Mouse (Mus musculus) cerebellum, adult (tissue): Measurements from ENCODE around the gene Gm10842.
A peak's percentile ranks its signal among the peaks of the same experiment; 100 is the strongest.

Experiments used
- ATAC-seq: cut with Nextera tagmentation; 2 replicates; pipeline ENCODE4 v1.9.2; 2017; ENCODE audit warnings: mild to moderate bottlenecking, moderate library complexity, mixed read lengths; ENCODE audit not compliant: insufficient number of reproducible peaks, low FRiP score, low TSS enrichment

Gene Gm10842

DNA sequence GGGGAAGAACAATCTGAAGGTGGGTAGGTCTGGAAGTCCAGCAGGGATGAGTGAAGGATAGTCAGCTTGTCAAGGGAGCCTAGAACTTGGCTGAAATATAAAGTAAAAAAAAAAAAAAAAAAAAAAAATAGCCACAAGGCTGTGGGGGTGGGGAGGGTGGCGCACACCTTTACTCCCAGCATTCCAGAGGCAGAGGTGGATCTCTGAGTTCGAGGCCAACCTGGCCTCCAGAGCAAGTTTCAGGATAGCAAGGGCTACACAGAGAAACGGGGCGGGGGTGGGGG, 5.3 kb downstream of the Gm10842 start:
- ATAC-seq, result no peak

DNA sequence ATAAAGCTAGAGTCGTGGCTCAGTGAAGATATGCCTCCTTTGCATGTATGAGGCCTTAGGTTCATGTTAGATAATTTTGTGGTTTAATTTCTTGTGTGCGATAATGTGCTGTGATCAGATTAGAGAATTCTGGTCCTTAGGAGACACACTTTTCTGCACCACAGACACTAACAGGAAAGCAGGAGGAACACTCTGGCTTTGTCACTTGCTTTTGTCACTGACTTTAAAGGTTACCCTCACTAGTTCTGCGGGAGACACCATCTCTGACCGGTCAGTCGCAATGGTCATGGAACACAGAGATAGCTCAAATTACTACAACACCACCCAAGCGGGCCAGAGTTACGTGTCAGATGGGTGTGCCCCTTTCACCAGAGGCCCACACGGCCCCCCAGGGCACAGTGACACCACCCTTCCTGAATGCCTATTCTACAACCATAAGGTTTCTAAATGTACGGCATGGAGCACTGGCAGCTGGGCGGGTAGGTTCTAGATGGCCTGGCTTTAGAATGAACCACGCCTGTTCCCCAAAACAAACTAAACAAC, 5.7 kb downstream of the Gm10842 start:
- no peak for ATAC-seq

DNA sequence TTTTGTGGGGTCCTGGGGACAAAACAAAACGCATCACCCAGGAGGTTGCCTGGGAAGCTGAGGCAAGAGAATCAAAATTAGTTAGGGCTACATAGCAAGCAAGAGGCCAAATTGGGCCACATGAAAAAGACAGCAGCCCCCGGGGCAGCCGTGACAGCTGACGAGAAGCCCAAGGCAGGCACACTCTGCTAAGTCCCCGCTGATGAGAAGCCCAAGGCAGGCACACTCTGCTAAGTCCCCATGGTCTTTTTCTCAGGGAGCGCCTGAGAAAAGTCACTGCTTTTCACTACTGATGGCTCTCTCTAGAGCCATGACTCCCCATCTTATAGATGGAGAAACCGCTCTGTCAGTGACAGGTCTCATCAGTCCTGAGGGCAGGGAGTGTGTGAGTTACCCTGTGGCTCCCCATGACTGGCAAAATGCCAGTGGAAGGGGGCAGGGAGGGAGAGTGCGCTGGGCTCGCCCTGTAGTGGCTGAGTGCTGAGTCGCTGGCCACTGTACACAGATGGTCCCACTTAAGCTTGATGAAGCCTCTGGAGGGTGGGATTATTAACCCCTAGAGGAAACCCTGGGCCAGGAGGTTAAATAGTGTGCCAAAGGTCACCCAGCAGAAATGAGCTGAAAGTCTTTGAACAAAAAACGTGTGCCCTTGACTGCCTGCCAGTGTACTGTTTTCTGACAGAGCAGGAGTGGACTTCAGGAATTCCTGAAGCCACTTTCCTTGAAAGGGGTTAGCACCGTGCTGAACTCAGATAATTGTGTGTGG, 6.6 kb downstream of the Gm10842 start:
- ATAC-seq, result no peak

DNA sequence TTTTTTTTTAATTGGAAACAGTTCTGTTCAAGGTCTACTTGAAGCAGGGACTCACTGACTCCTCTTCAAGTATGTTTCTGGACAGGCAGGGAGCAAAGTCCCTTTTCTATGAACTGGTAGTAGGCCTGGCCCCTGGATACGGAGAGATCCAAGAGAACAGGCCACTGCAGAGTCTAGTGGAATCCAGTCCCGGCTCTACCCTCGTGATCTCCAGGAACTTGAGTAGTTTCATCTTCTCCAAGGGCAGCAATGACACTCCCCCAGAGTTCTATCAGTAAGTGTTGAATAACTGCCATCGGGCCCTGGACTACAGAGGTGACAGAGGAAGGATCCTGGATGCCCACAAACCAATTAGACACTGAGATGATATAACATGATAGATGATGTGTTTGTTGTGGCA, 9.2 kb downstream of the Gm10842 start:
- ATAC-seq, result no peak

DNA sequence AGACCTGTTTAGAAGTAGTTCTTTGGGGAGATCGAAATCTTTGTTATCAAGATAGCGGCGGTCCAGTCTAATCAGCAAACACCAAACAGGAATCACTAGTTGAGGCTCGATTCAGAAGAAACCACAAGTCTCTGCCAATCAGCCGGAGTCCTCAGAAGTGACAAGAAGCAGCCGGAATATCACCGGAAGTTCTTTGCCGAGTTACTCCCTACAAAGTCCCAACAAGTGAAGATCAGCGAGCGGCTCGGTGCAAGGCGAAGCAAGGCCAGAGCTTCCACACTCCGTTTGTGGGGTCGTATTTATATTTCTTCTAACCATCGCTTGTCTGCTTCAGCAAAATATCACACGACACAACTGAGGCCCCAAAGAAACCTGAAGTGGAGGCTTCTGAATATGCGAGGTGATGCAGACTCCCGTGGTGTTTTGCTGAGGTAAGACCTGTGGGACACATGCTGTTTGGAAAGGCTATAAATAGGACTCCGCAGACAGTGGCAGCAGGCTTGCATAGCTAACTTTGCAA, 10.1 kb downstream of the Gm10842 start:
- no peak for ATAC-seq

DNA sequence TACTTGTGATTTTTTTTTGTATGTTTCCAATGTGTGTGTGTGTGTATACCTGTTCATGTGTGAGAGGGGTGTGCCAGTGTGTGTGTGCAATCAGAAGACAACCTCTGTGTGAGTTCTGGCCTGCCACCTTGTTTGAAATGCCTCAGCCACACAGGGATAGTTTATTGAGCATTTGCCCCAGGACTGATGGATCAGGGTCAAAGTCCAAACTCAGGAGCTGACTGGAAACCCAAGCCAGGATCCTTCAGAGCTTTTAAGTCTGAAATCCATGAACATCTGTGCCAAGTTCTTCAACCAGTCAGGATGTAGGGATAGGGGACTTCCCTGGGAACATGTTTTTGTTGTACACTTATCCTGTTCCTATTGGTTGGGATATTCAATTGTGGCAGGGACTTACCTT, 11.4 kb downstream of the Gm10842 start:
- ATAC-seq, result no peak

DNA sequence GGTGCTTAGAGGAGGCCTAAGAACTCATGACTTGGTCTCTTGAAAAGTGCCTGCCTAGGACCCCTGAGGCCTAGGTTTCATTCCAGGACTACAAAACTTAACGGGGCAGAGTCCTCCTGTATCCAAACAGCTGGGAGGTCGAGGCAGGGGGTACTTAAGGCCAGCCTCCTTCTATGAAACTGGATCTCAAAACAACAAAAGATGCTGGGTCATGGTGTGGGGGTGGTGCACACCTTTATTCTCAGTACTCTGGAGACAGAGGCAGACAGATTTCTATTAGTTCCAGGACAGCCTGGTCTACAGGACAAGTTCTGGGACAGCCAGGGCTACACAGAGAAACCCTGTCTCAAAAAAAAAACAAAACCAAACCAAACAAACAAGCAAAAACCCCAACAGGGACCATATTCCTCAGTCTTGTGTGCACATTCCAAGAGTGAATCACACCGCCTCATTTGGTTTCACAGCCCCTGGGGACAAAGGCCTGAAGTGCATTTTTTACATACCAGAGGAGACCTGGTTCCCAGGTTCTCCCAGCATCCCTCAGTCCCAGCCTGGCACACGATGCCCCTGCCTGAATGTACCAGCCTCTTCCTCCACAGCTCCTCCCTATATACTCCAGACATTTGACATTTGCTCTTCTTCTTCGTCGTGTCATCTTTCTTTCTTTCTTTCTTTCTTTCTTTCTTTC, 13.1 kb downstream of the Gm10842 start:
- ATAC-seq, result no peak

DNA sequence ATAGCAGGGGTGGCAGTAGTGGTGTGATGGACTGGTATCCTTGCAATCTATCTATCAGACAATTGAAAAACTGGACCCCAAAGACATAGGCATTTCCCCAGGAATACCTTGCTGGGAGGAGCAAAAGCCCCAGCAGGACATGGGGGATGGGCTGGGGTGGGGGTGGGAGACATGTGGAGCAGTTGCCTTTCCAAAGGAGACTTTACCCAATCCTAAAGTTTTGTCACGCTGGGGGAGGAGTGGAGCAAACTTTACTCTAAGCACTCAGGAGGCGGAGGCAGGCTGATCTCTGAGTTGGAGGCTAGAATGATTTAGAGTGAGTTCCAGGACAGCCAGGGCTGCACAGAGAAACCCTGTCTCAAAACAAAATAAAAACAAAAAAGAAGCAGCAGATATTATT, 14.7 kb downstream of the Gm10842 start:
- ATAC-seq, result no peak

DNA sequence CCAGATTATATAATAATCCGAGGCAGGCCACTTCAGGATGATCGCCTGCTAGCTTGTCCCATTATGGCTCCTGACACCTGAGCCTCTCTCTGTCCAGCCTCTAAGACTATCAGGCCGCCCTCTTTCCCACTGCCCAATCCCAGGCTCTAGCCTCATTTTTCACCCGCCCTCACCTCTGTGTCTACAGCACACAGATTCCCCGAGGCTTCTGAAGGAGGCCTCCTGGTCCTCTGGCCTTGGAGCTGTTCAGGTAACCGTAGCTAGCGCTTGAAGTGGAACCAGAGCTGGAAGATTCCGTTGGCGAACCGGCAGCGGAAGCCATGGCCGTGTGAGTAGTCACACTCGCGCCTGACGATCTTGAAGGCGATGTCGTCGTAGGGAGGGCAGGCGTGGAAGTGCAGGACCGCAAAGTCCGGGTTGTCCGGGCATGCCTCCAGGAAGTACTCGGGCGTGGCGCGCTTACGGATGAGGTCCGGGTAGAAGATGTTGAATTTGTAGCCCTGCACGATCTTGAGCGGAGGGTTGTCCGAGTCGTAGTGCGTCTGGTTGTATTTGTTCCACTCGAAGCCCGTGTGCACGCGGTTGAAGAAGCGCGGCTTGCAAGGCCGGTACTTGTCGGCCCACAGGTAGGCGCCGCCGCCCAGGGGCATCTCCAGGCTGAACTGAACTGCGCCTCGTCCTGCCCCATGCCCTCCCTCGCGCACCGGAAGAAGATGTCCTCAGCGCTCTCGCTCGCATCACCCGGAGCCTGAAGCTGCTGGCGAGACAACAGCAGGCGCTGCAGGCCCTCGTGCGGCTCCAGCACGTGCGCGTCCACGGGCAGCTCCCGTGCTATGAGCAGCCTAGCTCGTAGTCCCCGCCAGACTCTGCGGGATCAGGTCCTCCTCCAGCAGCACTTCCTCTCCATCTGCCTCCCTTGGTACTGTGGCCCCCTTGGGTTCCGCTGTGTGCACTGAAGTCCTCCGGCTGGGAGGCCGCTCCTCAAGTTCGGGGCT, 18.1 kb downstream of the Gm10842 start:
- no peak for ATAC-seq

DNA sequence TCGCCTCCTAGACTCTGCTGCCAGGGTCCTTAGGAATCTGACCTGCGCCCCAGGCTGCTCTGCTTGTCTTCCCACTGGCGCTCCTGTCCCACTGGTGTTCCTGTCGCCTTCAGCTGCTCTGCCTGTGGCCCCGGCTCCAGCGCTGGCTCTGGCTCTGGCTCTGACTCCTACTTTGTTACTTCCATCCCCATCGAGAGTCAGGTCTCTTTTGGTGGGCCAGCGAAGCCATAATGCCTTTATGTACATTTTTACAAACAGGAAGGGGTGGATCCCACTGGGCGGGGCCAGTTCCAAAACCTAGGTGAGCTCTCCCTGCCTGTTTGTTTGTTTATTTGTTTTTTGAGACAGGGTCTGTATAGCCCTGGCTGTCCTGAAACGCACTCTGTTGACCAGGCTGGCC, 20.1 kb downstream of the Gm10842 start:
- ATAC-seq, result no peak

DNA sequence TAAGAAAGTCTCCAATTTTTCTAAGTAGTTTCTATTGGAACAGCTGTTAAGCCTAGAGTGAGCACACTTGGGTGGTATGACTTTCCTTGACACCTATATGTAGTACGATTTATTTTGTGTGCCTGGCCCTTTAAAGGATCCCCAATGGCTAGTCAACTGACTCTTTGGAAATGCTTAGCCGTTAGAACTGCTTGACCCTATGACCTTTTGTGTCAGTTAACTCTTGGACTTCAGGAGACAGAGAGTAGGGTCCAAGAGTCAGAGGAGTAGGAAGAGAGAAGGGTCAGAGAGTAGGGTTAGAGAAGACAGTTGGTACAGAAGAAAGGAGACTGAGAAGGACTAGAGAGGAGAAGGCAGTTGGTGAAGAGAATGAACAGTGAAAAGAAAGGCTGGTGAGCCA, 31.8 kb downstream of the Gm10842 start, which contains the start of gene Tlk2:
TSS of gene Tlk2 (plus strand) at position 292 of the 400 bp plus-strand sequence.
- ATAC-seq, result no peak

DNA sequence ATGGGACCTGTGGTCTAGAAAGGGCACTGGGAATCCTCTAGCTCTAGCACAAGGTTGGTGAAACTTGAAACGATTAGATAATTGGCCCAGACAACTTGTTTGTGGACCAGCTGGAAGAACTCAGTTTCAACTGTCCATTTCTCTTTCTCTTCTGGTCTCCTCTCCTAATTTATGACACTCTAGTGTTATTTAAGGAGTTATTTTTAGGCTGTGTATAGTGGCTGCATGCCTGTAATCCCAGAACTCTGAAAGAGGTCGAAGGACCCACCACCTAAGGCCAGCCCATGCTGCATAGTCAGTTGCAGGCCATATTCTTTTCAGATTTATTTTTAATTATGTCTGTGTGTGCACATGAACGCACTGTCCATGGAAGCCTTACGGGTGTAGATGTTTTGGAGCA, 32.8 kb downstream of the Gm10842 start:
- ATAC-seq, result no peak

DNA sequence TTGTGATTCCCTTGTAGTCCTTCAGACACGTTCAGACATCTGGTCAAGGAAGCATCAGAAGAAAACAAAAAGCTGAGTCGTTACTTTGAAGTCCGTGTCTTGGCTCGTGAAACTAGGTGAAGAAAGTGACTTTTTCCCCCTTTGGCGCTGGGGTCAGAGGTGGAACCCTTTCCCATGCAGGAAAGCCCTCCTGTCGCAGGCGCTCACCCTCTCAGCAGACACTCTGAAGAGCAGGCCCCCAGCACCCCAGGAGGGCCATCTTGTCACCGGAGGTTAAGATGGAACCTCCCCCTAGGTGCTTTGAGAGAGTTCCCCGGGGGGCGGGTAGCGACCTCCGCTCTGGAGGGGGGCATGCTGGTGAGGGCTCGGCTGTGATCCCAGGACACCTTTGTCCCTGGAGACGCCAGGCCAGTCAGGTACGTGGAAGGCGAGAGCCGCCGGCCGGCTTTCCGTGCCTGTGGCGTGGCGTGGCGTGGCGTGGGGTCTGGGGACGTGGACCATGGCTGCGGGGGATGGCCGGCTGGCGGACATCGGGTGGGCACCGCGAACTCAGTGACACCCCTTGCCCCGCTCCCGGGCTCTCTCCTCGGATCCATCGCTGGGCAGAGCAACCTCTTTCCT, 33.9 kb downstream of the Gm10842 start:
- peak; percentile 50; the same call in 1 of the 2 replicates for ATAC-seq

DNA sequence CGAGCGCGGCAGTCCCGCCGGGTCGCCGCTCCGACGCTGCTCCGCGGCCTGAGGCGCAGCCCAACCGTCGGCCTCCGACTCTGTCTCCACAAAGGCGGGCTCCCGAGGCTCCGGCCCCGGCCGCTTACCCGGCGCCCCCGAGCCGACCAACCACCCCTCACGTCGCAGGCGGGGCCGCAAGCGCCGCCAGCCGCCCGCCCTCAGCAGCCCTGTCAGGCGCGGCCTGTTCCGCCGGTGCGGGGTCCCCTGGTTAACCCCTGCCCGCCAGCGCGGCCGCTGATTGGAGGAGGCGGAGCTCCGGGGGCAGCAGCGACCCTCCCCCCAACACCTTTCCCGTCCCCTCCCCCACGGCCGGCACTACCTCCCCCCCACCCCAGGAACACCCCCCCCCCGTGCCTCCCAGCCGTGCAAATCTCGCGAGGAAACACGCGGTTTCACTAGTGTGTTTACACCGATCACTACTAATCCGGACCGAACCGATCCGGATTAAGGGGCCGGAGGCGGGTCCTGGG, 34.5 kb downstream of the Gm10842 start:
- ATAC-seq, result peak; percentile 87

DNA sequence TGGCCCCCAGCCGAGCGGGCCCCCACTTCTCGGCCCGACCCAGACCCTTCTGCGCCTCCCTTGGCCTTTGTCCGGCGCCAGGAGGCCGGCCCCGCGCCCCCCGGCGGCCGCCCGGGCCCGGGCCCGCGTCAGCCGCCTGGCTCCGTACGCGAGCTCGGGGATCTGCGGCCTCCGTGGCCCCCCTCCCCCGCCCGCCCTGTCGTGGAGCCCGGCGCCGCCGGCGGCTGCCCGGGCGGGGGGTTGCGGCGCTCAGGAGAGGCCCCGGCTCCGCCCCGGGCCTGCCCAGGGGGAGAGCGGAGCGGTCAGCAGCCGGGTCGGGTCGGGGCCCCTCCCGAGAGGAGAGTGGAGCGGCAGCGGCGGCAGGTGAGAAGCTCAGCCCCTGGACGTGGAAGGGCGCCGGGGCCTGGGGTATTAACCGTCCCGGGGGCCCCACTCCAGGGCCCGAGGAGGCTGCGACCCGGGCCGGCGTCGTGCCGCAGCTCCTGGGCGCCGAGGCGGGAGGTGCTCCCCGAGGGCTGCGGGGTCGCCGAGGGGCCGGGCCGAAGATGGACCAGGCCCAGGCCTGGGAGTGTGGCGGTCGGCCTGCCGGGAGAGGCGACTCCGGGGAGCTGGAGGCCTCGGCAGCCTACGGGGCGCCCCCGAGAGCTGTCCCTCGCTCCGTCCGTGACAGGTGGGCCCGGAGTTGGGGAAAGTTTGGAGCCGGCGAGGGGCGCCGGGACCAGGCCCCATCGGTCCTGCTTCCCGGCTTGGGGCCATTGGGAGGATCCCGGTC, 35.2 kb downstream of the Gm10842 start:
- peak; percentile 37; the same call in 1 of the 2 replicates for ATAC-seq

DNA sequence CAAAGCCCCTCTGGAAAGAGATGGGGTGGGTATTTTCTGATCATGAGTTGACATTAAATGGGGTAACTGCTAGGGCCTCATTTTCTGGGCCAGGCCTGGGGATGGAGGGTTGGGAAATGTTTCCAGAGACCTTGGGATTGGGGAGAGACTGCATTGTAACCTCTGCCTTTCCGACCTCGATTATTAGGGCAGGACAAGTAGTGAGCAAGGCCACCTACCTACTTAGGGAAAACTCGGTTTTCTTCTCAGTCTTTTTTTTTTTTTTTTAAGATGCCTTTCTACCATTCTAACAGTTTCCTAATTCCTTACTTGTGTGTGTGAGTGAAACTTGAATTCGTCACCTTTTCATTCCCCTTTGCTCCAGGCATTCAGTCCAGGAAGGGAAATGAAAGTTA, 35.8 kb downstream of the Gm10842 start:
- no peak for ATAC-seq

DNA sequence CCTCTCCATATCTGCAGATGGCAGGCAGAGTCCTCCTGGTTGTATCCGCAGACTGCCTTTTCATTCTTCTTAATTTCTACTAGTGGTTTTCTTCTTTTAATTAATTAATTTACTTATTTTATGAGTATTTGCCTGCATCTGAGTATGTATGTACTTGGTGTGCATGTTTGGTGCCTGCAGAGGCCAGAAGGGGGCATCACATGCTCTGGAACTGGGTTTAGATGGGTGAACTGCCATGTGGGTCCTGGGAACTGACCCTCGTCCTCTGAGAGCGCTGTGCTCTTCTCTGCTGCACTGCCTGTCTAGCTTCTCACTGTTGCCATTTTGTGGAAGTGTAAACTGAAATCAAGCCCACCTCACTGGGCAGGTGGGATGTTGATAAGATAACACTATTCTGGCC, 38.0 kb downstream of the Gm10842 start:
- no peak for ATAC-seq

DNA sequence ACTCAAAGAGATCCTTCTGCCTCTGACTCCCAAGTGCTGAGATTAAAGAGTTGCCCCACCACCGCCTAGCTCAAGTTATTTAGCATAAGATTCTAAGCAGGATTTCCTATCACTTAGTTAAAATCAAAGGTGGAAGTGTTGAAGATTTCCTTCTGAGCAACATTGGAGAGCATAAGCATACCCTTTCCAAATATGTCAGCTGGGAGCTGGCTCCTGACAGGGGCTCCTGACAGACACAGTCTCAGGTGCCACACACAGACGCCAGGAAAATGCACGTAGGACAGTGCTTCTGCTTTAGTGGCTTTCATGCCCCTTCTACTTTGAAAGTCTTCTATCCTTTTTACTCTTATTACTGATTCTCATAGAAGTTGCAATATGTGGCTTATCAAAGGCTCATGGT, 45.5 kb downstream of the Gm10842 start:
- no peak for ATAC-seq
